Mouse (Mus musculus) gastrocnemius, postnatal 14 days (tissue): Measurements from ENCODE around the gene Trnau1ap. TPM values are rescaled to one million over a fixed set of nuclear protein-coding genes. Genes with fewer than 3 reads are reported as not detected.

Experiments used
- DNase-seq: peaks from one replicate; pipeline ENCODE4 v3.0.0; 2021; ENCODE audit warnings: mixed read lengths
- intact Hi-C: fragments of 180-260 bp; cut with DNase I; formaldehyde crosslinking; loops from one replicate; pipeline ENCODE4 v1.15.1; 2025; ENCODE audit warnings: low total_unique reads
- total RNA-seq, 2 experiments: library from RNA; stranded (reverse); gene quantifications; 2 replicates each; pipeline ENCODE4 v1.2.3; 2021

The Trnau1ap gene
- total RNA-seq, 2 experiments from 2014 or later: 12.9 to 13.9 TPM

DNA sequence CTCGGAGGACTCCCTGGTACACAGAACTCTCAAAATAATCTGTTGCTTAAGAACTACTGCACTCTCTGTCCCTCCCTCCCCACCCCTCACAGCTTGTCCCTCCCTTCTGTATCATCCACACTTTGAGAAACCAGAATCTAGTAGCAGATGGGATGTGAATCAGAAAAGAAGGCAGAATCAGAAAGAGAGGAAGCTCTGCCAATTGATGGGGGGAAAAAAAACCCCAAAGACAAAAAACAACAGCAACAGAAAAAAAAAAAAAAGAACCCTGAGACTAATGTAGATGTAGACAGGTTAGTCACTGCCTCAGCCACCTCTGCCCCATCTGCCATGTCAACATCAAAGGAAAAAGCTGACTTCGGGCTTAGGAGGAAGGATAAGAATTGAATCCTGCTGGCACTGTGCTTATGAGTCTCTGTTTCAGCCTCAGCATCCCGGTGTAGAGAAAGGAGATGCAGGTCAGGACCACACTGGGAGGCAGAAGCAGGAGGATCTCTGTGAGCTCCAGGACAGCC lies 62.4 kb downstream of the Trnau1ap start:
- intact Hi-C loops: no loop called here
- no peak for DNase-seq

- no peak for DNase-seq
- intact Hi-C loops: no loop called here
Observed at GRCm38 (mm10) chr4:132263313-132263712, 66.0 kb downstream of the Trnau1ap start.

- no peak for DNase-seq
- intact Hi-C loops: no loop called here
Observed at GRCm38 (mm10) chr4:132262358-132262616, 67.1 kb downstream of the Trnau1ap start.

Other genes with a start within 250 kb of the Trnau1ap start
- under 1 TPM in 1 of 2 experiments, not detected in 1; 0.04 TPM for gene Oprd1, start 185.1 kb downstream of the Trnau1ap start, total RNA-seq
- 10 to 100 TPM; 29.5 to 33.7 TPM for gene Ythdf2, start 117.2 kb downstream of the Trnau1ap start, total RNA-seq
- 1 to 10 TPM; 9.4 to 9.9 TPM for gene Gmeb1, start 67.9 kb downstream of the Trnau1ap start, total RNA-seq
- gene Taf12, start 55.2 kb downstream of the Trnau1ap start, total RNA-seq: 10 to 100 TPM; 22.8 to 26.9 TPM
- under 1 TPM in 1 of 2 experiments, not detected in 1; 0.94 TPM for gene Rab42, start 26.2 kb downstream of the Trnau1ap start, total RNA-seq
- 1 to 10 TPM; 7.5 to 9.1 TPM for gene Rcc1, start 24.1 kb upstream of the Trnau1ap start, total RNA-seq
- gene Phactr4, start 93.0 kb upstream of the Trnau1ap start, total RNA-seq: 10 to 100 TPM; 13.2 to 13.3 TPM
- gene Med18, start 134.4 kb upstream of the Trnau1ap start, total RNA-seq: 1 to 10 TPM; 3.8 to 5.2 TPM
- 1 to 10 TPM; 2.2 to 2.4 TPM for gene Sesn2, start 181.0 kb upstream of the Trnau1ap start, total RNA-seq
- 10 to 100 TPM; 80.8 to 83.4 TPM for gene Atpif1, start 204.1 kb upstream of the Trnau1ap start, total RNA-seq
- gene Dnajc8, start 206.0 kb upstream of the Trnau1ap start, total RNA-seq: 10 to 100 TPM; 51.0 to 60.3 TPM
- 1 to 10 TPM in 1 of 2 experiments, under 1 TPM in 1; 0.91 to 1.6 TPM for gene Ptafr, start 234.5 kb upstream of the Trnau1ap start, total RNA-seq